Mouse (Mus musculus) splenic B cell, adult 2 months (primary cell): ENCODE results near the gene Vps13a.
"Not testable (repeated sequence)": the region's sequence is repeated elsewhere in the genome, so short reads cannot be mapped to it uniquely, and the experiment has no call there.

Experiments
- DNase-seq: peaks from one replicate; pipeline ENCODE4 v3.0.0-alpha.2; 2011; ENCODE audit warnings: low read depth, low spot score
- H3K27me3 ChIP-seq: 2 replicates; pipeline ENCODE4 v1.6.1; 2012; ENCODE audit warnings: mild to moderate bottlenecking, low read length, moderate library complexity, mixed read lengths; ENCODE audit not compliant: control insufficient read depth, poor library complexity, insufficient read depth, severe bottlenecking
- H3K36me3 ChIP-seq: 2 replicates; pipeline ENCODE4 v1.6.1; 2012; ENCODE audit warnings: mild to moderate bottlenecking, low read length, moderate library complexity, mixed read lengths; ENCODE audit not compliant: control insufficient read depth, poor library complexity, insufficient read depth, severe bottlenecking

Gene Vps13a

DNA sequence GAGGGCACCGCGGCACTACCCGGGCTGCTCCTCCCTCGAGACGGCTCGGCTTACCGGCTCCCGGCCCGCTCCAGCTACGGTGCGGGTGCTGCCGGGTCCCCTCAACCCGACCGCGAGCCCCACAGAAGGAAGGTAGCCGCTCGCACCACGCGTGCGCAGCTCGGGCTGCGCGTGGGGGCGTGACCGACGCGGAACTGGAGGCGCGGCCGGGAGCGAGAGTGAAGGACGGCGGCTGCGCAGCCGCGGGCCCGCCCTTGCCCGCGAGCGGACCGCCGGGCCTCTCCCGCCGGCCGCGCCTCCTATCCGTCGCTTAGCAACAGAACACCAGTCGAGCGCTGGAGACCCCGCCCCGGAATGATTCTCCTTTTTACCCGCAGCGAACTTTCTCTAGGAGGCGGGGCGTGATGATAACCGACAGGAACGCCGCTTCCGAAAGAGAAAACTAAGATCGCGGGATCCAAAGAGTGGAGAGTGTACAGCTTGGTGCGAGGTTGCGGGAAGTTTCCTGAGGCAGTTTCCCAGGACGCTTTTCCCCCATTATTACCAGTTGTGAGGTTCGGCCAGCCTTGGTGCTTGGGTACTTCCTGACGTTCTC lies at the start of gene Vps13a:
Vps13a (minus strand) TSS at position 144 of the 595 bp plus-strand sequence.
- H3K27me3 ChIP-seq = no peaks in the 10 kb centered on the region
- DNase-seq = peak; percentile 97
- H3K36me3 ChIP-seq = no peaks in the 10 kb centered on the region

DNA sequence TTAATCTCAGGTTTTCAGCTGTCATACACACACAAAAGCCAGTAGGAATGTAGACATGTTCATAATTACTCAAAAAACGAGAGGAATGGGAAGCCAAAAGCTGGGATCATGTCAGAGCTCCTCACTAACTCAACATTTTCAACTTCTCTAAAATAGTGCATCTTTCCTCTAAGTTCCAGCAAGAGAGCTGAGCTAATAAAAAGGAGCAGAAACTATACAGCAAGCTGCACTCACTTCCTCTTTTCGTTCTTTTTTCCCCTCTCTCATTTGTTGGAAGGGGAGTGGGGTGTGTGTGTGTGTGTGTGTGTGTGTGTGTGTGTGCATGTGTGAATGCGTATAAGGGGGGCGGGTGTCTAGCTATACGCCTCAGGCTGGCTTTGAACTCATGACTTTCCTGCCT lies 46.9 kb upstream of the Vps13a start:
- Histone ChIP-seq H3K36me3 (no peaks in the 10 kb centered on the region), H3K27me3 (no peaks in the 10 kb centered on the region; the same call in 1 of the 2 replicates)
- DNase-seq = peak; percentile 4

DNA sequence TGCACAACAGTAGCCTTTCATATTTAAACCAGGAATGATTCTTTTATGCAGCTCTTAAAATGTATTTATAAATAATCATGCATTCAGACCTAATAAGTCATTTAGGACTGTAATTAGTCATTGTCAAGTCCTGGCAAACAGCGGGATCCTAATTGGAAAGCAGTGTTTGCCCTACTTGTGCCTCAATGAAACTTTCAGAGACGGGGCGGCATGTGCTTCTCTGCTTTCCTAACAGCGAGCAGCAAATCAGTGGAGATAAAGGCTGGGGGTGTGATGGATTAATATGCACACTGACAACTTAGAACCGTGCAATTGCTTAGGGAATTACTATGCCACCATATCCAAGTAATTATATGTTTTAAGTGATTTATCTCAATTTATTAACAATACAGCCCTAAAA lies 44.5 kb upstream of the Vps13a start:
- no peaks in the 10 kb centered on the region for H3K36me3 ChIP-seq
- no peak for DNase-seq
- H3K27me3 ChIP-seq = no peaks in the 10 kb centered on the region; the same call in 1 of the 2 replicates

DNA sequence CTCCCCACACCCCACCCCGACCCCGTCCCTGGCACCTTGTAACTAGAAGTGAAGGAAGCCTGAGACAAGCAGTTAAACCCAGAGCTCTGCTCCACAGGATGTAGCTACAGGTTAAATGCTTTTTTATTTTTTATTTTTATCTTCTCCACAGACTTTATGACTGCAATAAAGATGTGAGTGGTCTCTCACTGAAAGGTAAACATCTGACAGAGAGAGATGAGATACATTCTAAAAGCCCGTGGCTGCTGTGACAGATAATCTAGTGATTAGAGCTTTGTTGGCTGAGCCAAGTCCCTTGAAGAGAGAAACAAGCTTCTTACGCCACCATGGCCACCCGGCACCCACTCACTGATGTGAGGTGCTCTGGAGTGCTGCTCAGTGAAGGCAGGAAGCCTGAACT lies 34.1 kb upstream of the Vps13a start:
- no peaks in the 10 kb centered on the region for H3K27me3 ChIP-seq
- H3K36me3 ChIP-seq = no peaks in the 10 kb centered on the region

DNA sequence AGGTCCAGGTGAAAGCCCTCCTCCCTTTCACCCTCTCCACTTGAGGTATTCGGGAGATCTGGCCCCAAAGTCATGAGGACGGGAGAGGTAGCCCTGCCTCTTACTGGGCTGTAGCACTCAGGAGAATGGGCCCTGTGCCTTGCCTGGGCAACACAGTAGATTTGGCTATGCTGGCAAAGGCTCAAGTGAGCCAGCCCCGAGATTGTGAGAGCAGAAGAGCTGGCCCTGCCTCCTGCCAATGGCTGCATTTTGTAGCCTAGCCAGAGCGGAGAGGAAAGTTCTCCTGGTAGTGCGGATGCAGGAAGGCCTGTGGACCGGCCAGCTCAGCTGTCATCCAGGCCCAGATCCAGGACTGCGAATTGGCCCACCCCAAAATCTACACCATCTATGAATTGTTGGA lies 32.6 kb upstream of the Vps13a start:
- DNase-seq = no peak
- Histone ChIP-seq H3K27me3 (no peaks in the 10 kb centered on the region), H3K36me3 (no peaks in the 10 kb centered on the region)

More for the DNA sequence above, 34.1 kb upstream of the Vps13a start:
- no peak for DNase-seq

DNA sequence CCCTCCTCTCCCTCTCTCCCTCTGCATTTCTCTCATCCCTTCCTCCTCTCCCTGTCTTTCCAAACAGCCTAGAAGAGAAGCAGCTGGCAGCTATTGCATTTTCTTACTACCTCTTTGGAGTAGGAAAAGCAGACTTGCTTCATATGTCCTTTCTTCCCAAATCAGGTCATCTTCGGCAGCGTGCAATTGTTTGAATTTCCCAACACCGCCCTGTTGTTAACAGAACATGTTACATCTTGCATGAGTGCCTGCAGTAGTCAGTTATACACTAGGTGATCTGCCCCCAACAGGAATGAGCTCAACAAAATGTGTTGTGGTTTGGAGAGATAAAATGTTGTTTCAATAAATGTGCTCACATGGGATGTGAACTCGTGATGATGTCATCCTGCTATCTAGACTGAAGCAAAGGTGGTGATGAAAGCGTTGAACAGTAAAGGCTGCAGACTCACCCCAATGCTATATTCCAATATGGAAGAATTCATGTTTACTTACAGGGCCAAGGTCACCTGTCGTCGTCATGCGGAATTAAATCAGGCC lies 31.4 kb upstream of the Vps13a start:
- DNase-seq = no peak
- Histone ChIP-seq H3K36me3 (no peaks in the 10 kb centered on the region), H3K27me3 (no peaks in the 10 kb centered on the region)

DNA sequence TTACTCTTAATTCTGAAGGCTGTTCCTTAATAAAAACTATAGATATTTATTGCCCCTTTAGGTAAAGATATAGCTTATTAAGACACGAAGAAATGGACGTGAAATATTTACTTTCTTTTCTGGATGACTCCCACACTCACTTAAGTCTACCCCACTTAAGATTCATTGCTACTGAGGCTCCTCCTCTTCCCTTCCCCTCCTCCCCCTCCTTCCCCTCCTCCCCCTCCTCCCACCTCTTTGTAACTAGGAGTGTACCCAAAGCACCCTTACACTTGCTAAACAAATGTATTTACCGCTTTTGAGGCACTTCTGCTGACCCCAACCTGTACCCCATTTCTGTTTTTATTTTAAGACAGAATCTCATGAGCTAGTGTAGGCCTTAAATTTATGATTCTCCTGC lies 24.4 kb upstream of the Vps13a start:
- no peaks in the 10 kb centered on the region for H3K36me3 ChIP-seq
- no peak for DNase-seq

DNA sequence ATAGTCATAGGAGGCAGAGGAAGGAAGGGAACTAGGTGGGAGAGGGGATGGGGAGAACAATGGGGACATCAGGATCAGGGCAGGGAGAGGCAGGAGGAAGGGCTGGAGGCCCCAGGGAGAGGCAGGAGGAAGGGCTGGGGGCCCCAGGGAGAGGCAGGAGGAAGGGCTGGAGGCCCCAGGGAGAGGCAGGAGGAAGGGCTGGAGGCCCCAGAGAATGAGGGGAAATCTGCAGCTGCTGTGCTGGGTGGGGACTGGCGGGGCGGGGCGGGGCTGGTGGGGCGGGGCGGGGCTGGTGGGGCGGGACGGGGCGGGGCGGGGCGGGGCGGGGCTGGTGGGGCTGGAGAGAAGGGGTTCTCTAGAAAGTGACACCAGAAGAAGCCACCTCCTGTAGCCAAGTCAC lies 23.8 kb upstream of the Vps13a start:
- H3K36me3 ChIP-seq = no peaks in the 10 kb centered on the region
- no peaks in the 10 kb centered on the region for H3K27me3 ChIP-seq
- DNase-seq = no peak

More for the DNA sequence above, 24.4 kb upstream of the Vps13a start:
- H3K27me3 ChIP-seq = no peaks in the 10 kb centered on the region

DNA sequence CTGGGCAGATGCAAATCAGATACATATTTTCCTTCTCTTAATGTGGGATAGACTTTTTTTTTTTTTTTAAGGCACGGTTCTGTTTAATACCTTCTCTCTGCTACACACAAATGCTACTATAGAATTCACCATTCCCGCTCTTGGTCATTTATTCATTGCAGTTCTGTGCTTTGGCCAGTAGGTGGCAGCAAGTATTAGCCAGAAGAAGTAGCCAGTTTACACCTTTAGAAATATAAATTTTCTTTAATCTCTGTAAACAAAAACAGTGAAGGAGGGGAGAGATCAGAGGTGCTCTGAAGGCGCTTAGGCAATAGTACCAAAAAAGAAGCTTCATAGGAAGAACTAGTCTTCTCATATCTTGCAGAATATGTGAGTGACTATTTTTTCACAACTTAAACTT lies 22.0 kb upstream of the Vps13a start:
- no peaks in the 10 kb centered on the region for H3K36me3 ChIP-seq
- DNase-seq = peak; percentile 71
- H3K27me3 ChIP-seq = no peaks in the 10 kb centered on the region

DNA sequence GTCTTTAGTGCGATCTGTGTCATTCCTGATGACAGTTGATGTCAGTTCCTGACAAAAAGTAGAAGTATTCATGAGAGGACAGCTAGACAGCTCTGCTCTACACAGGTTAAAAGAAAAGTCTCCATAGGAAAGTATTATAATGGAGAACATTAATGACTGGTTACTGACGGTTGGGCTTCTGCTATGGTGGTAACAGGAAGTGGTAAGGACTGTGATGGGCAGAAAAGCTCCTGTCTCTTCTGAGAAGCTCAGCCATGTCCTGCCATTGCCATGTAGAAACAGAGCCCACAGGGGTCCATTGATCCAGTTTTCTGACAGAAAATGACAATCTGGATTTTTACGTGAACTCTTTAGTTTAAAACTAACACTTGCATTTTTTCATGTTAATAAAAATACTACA lies 21.4 kb upstream of the Vps13a start:
- Histone ChIP-seq H3K27me3 (no peaks in the 10 kb centered on the region), H3K36me3 (no peaks in the 10 kb centered on the region)
- no peak for DNase-seq

DNA sequence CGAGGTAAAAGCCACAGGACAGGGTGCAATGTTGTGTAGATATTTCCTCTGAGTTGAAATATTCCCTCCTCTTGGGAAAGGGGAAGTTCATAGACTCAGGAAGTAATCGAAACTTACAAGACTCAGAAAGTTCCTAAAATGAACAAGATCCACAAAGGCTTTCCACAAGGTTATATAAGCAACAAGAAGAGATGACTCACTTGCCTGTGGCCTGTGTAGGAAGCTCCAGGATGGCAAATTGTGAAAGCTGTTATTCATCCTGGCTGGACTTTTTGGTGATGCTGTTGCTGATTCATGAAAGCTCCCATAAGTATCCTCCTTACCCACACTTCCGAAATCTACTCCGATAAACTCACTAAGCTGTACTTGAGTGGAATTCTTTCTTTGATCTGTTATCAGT lies 17.2 kb upstream of the Vps13a start:
- no peak for DNase-seq
- H3K27me3 ChIP-seq = no peaks in the 10 kb centered on the region
- H3K36me3 ChIP-seq = no peaks in the 10 kb centered on the region

DNA sequence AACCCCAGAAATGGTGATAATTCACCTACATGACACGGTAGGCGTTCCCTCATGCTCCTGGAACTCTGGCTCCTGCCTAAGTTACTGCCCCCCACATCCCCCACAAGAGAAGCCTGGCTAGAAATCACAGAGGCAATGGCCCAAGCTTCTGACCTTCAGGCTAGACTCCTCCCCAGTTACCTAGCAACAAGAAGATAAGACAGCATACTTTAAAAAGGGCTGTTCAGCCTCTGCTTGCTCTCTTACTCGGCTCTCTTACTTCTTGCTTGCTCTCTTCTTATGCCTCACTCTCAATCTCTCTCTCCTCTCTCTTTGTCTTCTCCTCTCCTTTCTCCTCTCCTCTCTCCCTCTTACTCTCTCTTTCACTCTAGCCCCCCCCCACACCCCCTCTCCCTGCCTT lies 13.8 kb upstream of the Vps13a start:
- H3K36me3 ChIP-seq, DNase-seq, H3K27me3 ChIP-seq: not testable (repeated sequence)

DNA sequence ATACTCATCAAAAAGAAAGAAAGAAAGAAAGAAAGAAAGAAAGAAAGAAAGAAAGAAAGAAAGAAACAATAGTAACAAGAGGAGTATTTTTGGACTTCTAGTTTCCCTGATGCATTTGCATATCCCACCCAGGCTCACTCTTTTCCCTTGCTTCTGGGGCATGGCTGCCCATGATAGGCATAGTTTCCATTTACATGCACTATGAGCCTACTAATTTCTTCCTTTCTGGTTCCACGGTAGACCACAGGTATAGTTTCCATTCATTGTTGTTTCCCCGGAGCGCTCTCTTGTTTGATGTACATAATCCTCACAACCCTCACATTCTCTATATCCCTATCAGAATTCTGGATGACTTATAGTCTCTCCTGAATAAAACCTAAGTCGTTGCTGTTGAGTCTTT lies 9.2 kb upstream of the Vps13a start:
- Histone ChIP-seq H3K36me3 (no peaks in the 10 kb centered on the region), H3K27me3 (no peaks in the 10 kb centered on the region)
- DNase-seq = no peak

DNA sequence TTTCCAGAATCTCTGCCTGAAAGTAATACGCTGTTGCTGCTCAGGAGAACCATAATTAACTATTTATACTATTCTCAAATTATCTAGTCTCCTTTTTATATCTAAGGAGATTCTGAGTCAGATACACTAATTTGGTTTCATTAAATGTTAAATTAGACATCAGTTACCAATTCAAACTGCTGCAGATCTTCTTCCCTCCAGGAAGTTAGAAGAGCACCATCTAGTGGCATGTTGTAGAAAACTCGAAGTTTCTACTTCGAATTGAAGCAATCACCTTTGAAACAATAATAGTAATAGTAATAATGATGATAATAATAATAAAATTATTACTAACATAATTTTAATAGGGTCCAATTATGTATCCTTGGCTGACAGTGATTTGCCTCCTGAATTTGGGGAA lies 4.1 kb upstream of the Vps13a start:
- DNase-seq = peak; percentile 66
- Histone ChIP-seq H3K36me3 (no peaks in the 10 kb centered on the region), H3K27me3 (no peaks in the 10 kb centered on the region)

DNA sequence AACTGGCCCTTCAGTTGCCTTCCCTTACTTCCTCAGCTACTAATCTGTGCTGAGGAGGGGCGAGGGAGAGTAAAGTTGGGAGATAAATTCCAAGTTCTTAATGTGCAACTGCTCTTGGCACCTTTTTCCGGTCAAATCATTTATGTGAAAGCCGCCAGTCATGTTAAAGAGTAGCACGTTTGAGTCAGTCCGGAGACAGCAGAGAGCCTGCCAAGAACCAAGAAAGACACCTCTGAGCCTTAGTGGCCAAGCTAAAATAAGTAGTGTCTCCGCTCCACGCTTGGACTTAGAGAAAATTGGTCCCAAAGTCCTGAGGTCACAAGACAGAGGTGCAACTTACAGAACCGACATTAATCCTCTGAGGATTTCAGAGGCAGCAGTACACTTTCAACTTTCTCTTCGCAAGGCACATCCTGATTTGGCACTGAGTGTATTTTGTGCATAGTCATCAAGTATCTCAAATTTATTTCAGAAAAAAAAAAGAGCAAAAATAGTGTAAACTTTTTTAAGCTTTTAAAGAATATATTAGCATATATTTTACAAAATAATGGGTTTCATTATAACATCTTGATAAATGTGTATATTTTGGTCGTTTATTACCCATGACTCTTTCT lies 780 bp upstream of the Vps13a start:
- H3K36me3 ChIP-seq = no peaks in the 10 kb centered on the region
- H3K27me3 ChIP-seq = no peaks in the 10 kb centered on the region
- no peak for DNase-seq
